Mouse (Mus musculus): ENCODE measurements at regions not wholly inside any gene's neighbourhood (a gene's known extent, or its start where the extent isn't known, plus 50 kb on each side); places are given as distances from the start of the nearest gene placed in this dataset.
A peak's percentile ranks its signal among the peaks of the same experiment; 100 is the strongest.

DNA sequence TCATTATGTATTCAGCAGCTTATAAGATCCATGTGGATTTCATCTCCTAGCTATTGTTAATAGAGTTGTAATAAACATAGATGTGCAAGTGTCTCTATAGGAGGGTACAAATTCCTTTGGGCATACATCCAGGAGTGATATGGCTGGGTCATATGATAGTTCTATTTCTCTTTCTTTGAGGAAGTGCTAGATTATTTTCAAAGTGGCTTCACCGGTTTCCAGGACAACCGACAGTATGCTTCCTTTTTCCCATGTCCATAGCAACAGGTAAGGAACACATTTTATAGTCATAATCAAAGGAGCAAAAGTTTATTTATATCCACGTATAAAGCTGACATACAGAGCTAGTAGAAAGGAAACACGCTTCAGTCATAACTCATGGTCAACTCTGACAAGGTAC lies 710.2 kb upstream of the Tenm4 start:
- no peak for DNase-seq (ENCODE audit: low read depth, low spot score)

DNA sequence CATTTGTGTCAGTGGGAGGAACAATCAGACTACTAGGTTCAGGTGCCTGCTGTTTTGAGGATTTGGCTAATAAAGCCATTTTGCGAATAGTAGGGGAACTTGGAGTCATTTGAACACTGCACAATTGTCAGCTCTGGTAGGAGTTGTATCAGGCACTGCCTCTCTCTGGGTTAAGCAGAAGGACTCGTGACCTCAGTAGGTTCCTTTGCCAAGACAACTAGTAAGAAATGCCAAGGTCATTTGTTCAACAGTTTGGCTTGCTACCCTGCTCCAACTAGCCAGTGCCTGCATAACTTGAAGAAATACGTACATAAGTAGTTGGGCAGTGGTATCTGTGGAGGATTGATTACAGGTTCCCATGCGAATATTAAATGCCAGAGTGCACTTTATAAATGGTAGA lies 705.5 kb upstream of the Tenm4 start:
- no peak for DNase-seq (ENCODE audit: low read depth, low spot score)

DNA sequence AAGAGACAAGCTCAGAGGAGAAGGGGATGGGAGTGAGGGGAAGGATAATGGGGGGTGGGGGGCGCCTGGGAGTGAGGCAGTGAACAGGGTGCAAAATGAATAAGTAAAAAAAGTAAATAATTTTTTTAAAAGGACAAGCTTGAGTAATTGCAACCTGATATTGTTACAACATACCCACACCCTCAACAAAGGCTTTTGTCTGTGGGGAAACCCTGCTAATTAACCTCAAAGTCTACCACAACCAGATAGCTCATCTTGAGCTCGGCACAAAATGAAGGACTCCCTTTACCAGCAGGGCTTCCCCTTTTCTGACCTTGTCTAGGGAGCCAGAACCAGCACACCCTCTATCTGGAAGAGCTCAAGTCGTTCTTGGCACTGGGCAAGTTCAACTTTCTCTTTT lies 704.0 kb upstream of the Tenm4 start:
- no peak for DNase-seq (ENCODE audit: low read depth, low spot score)

DNA sequence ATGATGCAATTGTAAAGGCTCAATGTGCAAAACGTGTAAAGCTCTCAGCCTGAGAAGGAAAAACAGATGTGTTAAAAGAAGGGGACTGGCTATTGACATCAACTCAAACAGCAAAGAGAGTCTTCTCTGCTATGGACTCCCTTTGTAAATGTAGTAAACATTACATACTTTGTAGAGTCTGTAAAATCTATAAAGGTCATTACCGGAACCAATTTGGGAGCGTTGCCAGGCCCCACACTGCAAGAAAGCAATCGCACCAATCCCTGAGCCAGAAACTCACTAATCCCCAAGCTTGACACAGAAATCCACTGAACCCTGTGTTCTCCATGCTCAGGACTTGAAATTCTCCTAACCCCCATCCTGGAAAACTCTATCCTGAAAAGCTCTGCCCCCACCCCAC lies 697.2 kb upstream of the Tenm4 start:
- no peak for DNase-seq (ENCODE audit: low read depth, low spot score)

DNA sequence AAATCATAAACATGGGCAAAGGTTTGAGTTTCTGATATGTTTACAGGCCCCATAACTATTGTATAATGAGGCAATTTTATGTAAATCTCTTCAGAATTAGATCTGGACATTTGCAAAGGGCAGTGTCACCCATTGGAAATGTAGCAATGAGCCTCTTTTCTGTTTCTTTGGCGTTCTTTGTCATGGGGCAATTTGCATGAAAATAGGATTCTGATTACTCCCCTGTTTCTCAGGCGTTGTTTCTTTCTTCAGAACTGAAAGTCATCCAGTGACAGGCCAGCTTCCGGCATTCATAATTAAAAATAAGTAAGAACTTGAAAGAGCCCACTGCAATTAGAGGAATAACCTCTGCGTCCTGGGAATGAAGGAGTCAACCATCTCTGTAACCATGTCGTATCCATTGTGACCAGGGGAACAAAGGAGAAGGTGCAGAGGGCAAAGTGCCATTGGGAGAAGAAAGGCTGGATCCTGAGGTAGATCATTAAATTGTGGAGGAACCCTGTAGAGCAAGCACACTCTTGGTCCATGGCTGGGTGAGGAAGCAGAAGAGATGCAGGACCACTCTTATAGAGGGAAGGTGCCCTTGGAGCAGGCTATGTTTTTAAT lies 690.8 kb upstream of the Tenm4 start:
- DNase-seq (ENCODE audit: low read depth, low spot score): no peak

DNA sequence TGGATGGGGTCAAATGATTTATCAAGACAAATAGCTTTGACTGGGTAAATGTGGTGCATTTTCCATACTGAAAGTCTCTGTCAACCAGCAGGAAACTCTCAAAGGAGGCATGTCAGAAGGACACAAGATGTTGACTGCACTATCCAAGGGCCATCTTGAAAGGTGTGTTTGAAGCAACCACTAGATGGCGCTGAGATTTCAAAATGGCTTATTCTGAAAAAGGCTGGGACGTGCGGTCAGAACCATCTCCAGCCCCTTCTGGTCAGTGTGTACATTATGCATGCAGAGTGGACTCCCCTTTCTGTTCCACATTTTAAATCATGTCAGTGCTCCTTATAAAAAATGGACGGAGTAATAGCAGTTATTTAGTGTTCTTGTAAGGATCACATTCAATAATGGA lies 681.4 kb upstream of the Tenm4 start:
- peak; percentile 1 for DNase-seq (ENCODE audit: low read depth, low spot score)

DNA sequence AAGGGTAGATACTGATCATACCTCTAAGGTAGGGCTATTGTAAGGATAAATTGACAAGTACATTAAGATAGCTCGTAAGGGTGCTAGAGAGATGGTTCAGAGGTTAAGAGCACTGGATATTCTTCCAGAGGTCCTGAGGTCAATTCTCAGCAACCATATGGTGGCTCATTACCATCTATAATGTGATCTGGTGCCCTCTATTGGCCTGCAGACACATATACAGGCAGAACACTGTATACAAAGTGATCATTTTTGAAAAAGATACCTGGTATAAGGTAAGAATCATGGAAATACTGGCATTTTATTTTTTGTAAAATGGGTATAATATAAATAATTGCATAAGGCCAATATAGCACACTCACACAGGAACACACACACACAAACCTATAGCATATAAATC lies 676.3 kb upstream of the Tenm4 start:
- DNase-seq (ENCODE audit: low read depth, low spot score): no peak

DNA sequence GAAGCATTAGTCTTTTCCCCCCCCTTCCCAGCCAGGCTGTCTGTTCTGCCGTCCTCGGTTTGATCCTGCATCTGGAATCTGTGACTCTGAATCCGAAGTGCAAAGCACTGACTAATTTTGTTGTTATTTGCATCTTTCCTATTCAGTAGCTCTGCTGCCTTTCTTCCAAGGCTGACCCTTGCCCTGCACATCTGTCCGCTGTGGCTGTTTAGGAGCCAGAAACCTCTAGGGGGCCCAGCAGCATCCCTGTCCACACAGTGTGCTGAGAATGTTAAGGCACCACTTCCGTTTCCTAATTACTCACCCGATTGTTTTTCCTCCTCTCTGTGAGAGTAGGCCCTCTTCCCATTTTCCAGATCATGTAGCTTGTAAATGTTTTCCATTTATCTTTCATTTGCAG lies 668.1 kb upstream of the Tenm4 start:
- no peak for DNase-seq (ENCODE audit: low read depth, low spot score)

DNA sequence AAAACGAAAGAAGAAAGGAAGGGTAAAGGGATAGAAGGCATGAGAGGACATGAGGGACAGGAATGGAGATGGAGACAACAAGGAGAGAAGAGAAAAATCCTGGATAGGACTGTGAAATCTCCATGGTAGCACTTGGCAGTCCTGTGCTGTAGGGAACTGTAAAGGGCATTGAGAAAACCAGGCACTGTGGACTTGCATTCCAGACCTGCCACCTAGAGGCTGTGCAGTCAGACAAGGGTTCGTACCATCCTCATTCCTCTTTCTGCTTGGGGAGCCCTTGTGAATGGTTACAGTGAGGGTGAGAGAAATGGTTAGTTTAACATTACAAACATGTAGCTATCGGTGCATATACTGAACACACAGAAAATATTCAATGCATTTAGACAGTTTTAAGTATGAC lies 623.8 kb upstream of the Tenm4 start:
- DNase-seq (ENCODE audit: low read depth, low spot score): no peak

DNA sequence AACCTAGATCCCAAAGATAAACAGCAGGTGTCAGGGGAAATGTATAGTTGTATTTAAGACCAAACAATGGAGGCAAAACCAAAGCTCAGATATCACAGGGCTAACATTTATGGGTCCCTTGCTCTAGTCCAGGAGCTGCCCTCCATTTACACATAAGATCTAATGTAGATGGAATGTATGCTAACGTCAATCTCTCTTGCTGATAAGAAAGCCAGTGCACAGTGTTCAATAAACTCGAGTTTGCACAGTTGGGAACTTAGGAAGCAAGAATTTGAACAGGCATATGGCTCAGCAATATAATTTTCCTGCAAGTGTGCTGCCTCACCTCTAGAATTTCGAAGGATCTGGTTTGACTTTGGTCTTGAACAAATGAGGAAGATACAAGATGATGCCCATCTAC lies 620.9 kb upstream of the Tenm4 start:
- DNase-seq (ENCODE audit: low read depth, low spot score): no peak

DNA sequence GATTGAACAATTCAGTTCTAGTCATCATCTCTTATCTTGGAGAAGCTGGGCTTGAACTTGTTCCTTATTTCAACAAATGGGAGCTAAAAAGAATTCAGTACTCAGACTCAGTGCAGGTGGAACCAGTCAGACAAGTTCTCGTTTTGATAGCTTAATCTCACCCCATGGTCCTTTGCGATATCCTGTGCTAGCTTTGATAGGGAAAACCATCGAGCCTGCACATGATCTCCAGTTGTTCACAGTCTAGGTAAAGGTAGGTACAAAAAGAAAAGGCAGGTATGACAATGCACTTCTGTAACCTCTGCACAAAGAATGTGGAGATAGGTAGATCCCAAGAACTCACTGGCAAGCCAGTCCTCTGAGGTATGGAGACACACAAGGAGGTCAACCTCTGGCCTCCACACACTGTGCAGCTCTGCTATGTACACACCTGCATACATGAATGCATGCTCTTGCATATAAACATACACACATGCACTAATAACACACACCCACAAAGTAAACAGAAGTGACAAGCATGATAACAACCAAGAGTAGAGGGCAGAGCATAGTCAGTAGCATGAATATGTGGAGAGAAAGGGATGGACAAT lies 619.2 kb upstream of the Tenm4 start:
- no peak for DNase-seq (ENCODE audit: low read depth, low spot score)

DNA sequence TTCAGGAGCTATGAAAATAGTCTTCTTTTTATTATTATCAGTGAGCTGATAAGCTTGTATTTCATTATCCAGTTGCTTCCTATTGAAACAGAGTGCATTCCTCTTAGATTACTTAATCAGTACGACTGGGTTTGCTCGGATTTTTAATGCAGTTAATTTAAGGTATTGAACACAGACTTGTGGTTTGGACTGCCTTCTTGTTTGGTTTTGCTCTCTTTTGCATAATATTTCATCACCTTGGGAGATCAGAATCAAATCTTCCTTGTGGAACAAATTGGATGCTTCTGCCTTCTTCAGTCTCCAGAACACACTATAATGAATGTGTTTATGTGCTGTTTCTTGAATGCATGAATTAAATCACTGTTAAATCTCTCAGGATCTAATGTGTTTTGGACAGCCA lies 612.5 kb upstream of the Tenm4 start:
- DNase-seq (ENCODE audit: low read depth, low spot score): no peak

DNA sequence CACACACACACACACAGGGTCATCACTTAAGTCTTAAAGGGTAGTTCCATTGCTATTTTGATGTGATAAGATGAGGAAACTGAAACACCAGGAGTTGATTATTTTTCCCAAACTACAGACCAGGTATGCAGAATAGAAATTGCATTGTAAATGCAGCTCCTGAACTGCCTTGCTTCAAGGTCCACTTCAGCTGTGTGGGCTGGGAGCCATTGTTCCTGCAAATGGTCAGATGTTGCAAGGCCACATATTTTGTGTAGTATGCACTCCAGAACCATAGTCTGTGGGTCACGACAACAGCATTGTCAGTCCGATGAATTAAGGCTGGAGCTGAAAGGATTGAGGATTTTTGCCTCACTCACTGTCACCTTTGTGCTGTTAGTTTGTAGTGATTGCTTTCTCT lies 592.4 kb upstream of the Tenm4 start:
- no peak for DNase-seq (ENCODE audit: low read depth, low spot score)

DNA sequence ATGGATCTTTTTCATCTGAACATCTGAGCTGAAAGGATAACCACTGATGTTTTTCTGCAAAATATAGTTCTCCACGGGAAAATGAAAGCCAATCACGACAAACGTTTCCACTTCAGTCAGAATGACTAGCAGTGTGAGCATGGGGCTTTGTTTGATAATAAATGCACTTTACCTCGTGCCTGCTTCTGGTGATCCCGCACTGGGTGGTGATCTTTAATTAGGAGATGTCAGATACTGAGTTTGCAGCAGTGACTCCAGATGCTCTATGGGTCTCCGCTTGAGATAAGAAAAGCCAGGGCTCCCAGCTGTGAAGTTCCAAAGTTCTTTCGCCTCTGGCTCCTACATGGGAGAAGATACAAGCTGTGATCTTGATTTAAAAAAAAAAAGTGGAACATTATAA lies 589.7 kb upstream of the Tenm4 start:
- DNase-seq (ENCODE audit: low read depth, low spot score): no peak

DNA sequence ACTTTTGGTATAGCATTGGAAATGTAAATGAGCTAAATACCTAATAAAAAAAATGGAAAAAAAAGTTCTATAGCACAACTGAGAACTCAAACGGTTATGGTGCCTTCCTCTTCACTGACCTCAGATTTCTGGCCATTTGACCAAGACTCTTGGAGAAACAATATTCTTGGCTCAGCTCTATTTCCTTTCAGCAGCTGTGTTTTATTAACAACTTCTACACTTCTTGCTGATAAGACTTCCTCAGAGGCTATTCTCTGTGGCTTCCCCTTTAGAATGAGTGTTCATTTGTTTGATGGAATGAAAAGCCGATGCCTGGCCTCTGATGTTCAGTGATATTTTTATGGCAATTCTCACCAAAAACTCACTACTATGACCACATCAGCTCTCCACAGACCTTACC lies 572.7 kb upstream of the Tenm4 start:
- DNase-seq (ENCODE audit: low read depth, low spot score): no peak

DNA sequence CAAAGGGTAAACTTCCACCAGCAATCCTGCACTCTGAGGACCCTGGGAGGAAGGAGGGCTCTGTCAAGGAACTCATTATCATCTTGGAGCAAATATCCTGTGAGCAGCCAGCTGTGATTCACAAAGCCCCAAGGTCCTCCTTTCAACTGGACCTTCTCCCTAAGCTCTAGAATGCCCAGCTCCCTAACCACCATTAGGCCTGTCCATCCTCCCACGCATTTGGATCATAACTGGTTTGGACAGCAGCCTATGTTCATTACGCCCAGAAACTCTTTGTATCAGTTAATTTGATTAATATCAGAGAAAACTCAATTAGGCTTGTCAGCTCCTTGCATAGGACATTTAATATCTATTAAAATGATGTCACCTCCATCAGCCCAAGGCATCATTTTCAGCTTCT lies 557.3 kb upstream of the Tenm4 start:
- DNase-seq (ENCODE audit: low read depth, low spot score): no peak

DNA sequence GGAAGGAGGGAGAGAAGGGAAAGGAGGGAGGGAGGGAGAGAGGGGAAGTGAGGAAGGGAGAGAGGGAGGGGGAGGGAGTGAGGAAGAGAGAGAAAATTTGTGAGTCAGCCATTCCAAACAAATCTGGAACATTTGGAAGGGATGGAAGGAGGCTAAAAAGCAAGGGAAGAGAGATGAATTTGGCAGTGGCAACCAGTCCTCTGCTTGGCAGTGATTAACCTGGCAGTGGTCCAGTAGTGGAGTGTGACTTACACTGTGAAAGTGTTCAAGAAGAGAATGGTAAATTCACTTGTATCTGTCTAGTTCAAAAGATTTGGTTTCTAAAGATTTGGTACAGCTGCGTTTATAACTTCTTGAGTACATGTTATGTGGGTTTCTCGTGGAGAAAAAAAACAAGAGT lies 553.7 kb upstream of the Tenm4 start:
- no peak for DNase-seq (ENCODE audit: low read depth, low spot score)

DNA sequence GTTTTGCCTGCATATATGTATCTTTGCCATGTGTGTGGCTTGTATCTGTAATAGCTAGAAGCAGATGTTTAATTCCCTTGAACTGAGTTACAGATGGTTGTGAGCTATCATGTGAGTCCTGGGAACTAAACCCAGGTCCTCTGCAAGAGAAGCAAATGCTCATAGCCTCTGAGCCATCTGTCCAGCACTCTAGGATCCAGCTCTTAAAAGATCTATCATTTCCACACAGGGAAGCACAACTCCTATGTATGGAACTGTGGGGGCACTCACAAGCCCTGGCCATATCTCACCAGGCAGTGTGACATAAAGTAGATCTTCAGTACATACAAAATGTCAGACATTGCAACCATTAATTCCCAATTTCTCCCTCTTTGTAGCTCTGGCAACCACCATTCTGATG lies 552.9 kb upstream of the Tenm4 start:
- no peak for DNase-seq (ENCODE audit: low read depth, low spot score)

DNA sequence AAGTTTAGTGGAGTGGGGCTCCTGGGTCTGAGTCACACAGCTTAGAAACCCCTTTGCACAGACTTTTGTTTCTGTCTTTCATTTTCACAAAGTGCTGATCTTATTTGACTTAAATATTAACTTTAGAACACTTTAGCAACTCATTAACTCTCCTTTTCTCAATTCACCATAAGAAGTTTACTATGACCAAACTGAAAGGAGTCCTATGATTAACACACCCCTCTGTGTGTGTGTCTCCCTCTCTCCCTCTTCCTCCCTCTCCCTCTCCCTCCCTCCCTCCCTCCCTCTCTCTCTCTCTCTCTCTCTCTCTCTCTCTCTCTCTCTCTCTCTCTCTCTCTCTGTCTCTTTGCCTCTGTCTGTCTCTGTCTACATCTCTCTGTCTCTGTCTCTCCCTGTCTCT lies 551.0 kb upstream of the Tenm4 start:
- no peak for DNase-seq (ENCODE audit: low read depth, low spot score)

DNA sequence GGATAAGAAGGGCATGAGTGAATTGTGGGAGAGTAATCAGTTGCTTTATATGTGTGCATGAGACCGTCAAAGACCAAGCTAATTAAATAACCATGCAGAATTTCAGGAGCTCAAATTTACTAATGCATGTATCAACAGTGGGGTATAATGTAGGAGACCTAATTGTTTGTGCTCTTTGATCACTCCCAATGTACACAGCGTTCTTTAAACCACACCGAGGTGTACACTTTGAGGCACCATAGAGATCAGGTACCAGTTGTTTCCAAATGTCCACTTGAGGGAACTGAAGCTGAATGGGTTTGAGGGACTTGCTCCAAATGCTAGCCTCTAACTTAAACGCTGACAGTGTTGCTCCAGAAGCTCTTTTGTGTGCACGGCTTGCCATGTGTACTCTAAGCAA lies 530.4 kb upstream of the Tenm4 start:
- DNase-seq (ENCODE audit: low read depth, low spot score): no peak

DNA sequence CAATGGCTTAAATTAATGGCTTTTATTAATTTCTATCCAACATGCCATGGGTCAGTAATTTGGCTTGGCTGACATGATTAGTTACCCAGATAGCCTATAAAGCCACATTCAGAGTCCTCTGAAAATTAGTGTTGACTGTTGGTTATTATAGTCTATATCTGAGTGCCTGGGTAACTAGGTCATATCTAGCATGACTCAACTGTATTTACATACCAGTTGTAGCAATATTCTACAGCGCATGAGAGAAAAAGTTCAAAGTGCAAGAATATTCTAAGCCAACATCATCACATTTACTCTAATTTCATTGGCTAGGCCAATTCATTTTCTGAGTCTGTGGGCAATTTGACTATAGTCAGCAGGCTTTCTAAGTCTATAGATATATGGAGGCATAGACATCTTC lies 496.7 kb upstream of the Tenm4 start:
- no peak for DNase-seq (ENCODE audit: low read depth, low spot score)

DNA sequence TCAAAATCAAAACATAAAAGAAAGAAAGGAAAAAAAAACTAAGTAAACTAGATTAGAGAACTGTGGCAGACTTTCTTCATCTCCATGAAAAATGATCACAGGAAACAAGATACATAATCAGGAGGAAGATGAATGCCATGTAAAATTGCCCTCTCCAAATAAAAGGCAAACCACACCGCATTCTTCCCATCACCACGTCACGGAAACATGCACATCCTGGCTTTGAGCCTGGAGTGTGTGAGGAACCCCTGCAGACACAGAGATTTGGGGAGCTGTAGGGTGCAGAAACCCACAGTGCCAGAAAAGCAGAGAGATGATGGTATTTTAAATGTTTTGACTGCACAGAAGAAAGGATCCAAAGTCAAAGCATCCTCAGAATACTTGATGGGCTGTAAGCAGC lies 488.5 kb upstream of the Tenm4 start:
- DNase-seq (ENCODE audit: low read depth, low spot score): no peak

DNA sequence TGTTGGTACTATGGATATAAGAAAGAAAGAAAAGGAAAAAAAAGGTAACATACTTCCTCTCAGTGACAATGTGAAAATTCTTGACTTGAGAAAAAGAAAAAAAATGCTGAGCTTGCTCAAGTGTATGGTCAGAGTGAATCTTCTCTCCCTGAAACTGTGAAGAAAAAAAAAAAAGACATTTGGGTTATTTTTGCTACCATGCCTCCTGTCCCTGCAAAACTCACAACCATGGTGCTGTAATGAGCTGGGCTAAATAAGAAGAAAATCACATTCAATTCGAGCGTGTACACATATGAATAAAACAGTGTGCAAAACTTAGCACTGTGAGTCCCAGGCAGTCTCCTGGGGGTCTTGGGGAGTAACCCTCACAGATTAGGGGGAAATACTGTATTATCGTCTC lies 483.3 kb upstream of the Tenm4 start:
- DNase-seq (ENCODE audit: low read depth, low spot score): no peak
